Mouse (Mus musculus) lung, adult 2 months (tissue): ENCODE results near the gene Col25a1.

Experiments
- CTCF ChIP-seq: fragments of 200-500 bp; IDR thresholded peaks from 2 replicates; pipeline ENCODE4 v1.5.1; 2011; ENCODE audit warnings: mild to moderate bottlenecking, low read length, control low read depth; ENCODE audit not compliant: insufficient read depth
- POLR2A ChIP-seq: fragments of 200-500 bp; IDR thresholded peaks from 2 replicates; pipeline ENCODE4 v1.6.1; 2011; ENCODE audit warnings: low read depth, mild to moderate bottlenecking, control low read depth, low read length, borderline replicate concordance; ENCODE audit errors: extremely low read depth

DNA sequence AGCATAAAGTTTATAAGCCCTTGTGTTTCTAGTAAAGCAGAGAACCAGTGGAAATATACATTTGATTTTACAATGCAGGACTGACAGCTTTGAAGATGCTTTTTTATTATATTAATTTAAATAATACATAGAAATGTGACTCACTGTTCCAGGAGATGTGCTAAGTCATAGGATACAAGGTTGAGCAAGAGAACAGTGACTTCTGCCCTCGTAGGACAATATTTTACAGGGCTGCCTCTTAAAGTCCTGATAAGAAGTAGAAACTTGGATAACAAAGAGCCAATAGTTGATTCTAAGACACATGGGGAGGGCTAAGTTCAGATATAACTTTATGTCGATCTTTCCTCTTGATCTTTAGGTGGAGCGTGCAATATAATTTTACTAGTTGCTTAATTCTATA lies 124.8 kb downstream of the Col25a1 start:
- TF ChIP-seq CTCF: no peak
- no peak for TF ChIP-seq POLR2A
